Mouse (Mus musculus) leukemia stem cell, adult 10-12 weeks (primary cell): Measurements from ENCODE around the gene Calml4. TPM values are rescaled to one million over a fixed set of nuclear protein-coding genes. Genes with fewer than 3 reads are reported as not detected.

Source experiments
- polyA plus RNA-seq: library from polyadenylated mRNA; stranded (reverse); fragments of >175 nt; gene quantifications from 2 replicates; pipeline ENCODE4 v1.2.3, GENCODE M21; 2012; ENCODE audit warnings: low replicate concordance

Gene Calml4
- 0.34 TPM in 1 of 2 replicates, not detected in the other for polyA plus RNA-seq

DNA sequence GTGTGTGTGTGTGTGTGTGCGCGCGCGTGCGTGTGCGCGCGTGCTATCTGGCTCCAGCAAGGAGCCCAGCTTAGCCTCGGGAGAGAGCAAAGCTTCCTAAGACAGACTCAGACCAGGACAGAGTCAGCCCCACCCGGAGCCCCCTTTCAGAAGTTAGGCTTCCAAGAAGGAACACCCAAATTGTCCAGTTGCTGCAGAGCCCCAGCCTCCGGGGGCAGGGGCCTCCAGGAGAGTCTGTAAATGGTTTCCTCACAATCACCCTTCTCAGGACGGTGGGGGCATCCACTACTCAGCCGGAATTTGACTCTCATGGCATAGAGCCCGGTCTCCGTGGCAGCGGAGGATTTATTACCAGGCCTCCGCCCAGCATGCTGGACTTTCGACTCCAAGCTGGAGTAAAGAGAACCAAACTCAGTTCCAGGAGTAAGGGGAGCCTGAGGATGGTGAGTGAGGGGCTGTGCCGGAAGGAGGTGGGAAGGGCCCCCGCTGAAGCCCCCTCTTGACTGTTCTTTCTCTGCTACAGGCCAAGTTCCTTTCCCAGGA, at the start of gene Calml4:
Gene Calml4 (plus strand): TSS at position 362 of the 543 bp plus-strand sequence.

DNA sequence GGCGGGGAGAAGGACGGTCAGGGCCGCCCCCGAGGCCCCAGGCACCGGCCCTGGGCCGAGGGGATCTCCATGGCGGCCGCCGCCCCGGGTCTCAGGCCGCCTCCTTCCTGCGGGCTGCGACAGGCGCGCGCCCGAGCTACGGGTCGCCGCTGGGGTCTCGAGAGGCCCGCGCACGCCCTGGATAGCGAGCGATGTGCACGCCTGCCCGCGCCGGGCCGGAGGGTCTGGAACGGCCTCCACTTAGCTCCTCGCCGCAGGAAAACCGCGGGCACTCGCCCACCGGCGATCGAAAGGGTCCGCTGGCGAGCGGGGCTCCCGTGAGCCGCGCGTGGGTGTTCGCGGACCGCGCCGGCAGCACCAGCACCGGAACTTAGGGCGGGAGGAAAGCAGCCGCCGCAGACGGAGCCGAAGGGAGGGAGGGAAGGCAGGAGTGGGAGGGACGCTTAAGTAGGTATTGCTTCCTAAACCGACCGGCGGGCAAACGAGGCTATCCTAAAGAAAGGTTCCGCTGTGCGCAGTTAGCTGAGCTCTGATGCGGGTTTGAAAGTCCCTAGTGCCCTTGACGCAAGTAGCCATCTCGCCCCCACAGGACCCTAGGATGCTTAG, 46.3 kb upstream of the Calml4 start, which contains the start of gene Fem1b:
Gene Fem1b (minus strand): TSS at position 419 of the 606 bp plus-strand sequence.

DNA sequence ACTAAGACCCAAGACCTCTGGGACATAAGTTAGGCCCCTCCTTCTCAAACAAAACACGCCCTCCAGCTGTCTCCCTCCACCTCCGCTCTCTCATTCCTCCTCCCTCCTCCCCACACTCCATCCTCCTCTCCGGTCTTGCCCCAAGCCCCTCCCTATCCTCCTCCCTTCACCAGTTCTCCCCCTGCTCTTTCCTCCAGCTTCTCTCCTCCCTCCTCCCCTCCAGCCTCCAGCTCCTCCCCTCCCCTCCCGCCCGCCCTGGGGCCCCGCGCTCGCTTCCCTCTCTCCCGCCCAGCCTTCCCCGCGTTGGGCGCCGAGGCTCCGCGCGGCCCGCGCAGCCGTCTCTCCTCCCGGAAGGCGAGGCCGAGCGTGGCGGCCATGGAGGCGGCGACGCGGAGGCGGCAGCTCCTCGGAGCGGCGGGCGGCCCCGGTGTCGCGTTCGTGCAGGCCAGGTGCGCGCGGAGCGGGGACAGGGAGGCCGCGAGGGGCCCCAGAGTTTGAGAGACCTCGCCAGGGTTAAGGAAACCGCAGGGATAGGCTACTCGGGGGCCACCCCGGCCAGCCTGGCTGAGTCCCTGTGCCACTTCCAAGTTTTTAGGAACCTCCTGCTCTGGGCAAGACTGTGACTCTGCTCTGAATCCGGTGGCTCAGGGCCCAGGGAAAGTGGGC, 19.2 kb upstream of the Calml4 start, which contains the start of gene Cln6:
Gene Cln6 (plus strand): TSS at position 280 of the 666 bp plus-strand sequence.

Other genes starting within 250 kb of the Calml4 start
- 0.05 TPM in 1 of 2 replicates, not detected in the other for gene Itga11, start 180.3 kb upstream of the Calml4 start, polyA plus RNA-seq
- gene Fem1b, start 46.1 kb upstream of the Calml4 start, polyA plus RNA-seq = 13.3 and 21.6 TPM in 2 replicates
- gene Cln6, start 19.3 kb upstream of the Calml4 start, polyA plus RNA-seq = 13.4 and 38.8 TPM in 2 replicates
- 0.30 and 1.9 TPM in 2 replicates for gene Pias1, start 129.8 kb downstream of the Calml4 start, polyA plus RNA-seq